Mouse (Mus musculus) liver, adult 2 months (tissue): ENCODE results near the gene Slc7a14. TPM values are rescaled to one million over a fixed set of nuclear protein-coding genes. Genes with fewer than 3 reads are reported as not detected.

Experiments
- DNase-seq: peaks from one replicate; pipeline ENCODE4 v3.0.0-alpha.2; 2011; ENCODE audit warnings: low read depth, low spot score; ENCODE audit errors: extremely low read depth
- H3K27ac ChIP-seq: fragments of 200-500 bp; replicated peaks from 2 replicates; pipeline ENCODE4 v1.5.1; 2012; ENCODE audit warnings: low read depth, mild to moderate bottlenecking, control low read depth, inconsistent platforms, low read length; ENCODE audit not compliant: insufficient read depth
- H3K27me3 ChIP-seq: fragments of 200-500 bp; 2 replicates; pipeline ENCODE4 v1.6.1; 2012; ENCODE audit warnings: mild to moderate bottlenecking, moderate library complexity, low read length, inconsistent platforms; ENCODE audit not compliant: control insufficient read depth, insufficient read depth
- H3K36me3 ChIP-seq: fragments of 200-500 bp; 2 replicates; pipeline ENCODE4 v1.6.1; 2012; ENCODE audit warnings: low read length, inconsistent platforms; ENCODE audit not compliant: control insufficient read depth, insufficient read depth
- H3K4me1 ChIP-seq: fragments of 200-500 bp; 2 replicates; pipeline ENCODE4 v1.6.1; 2011; ENCODE audit warnings: low read length; ENCODE audit not compliant: control insufficient read depth, insufficient read depth
- H3K4me3 ChIP-seq: fragments of 200-500 bp; 2 replicates; pipeline ENCODE4 v1.5.1; 2011; ENCODE audit warnings: low read depth, mild to moderate bottlenecking, control low read depth, low read length, moderate library complexity; ENCODE audit not compliant: insufficient read depth
- H3K79me2 ChIP-seq: fragments of 200-500 bp; 2 replicates; pipeline ENCODE4 v1.6.1; 2012; ENCODE audit warnings: inconsistent platforms, mild to moderate bottlenecking, low read length, moderate library complexity; ENCODE audit not compliant: control insufficient read depth, insufficient read depth
- H3K9ac ChIP-seq: fragments of 200-500 bp; 2 replicates; pipeline ENCODE4 v1.6.1; 2012; ENCODE audit warnings: low read depth, mild to moderate bottlenecking, control low read depth, inconsistent platforms, low read length
- CTCF ChIP-seq: fragments of 200-500 bp; IDR thresholded peaks from 2 replicates; pipeline ENCODE4 v1.5.1; 2011; ENCODE audit warnings: low read depth, low read length, control low read depth
- POLR2A ChIP-seq: fragments of 200-500 bp; IDR thresholded peaks from 2 replicates; pipeline ENCODE4 v1.6.1; 2011; ENCODE audit warnings: low read length, control low read depth; ENCODE audit not compliant: insufficient read depth; ENCODE audit errors: extremely low read depth
- WGBS: fragments of 180-500 bp; shearing (Covaris S2); methylation state at CpG from one replicate; pipeline ENCODE4 v1.1.7; 2018; 5-methylcytosine and 5-hydroxymethylcytosine counted together
- polyA plus RNA-seq: library from polyadenylated mRNA; depleted of rRNA; stranded (reverse); fragments of >200 nt; gene quantifications from 2 replicates; pipeline ENCODE4 v1.2.3, GENCODE M21; 2012
- total RNA-seq: library from RNA; depleted of rRNA; stranded (reverse); fragments of >200 nt; gene quantifications from 2 replicates; pipeline ENCODE4 v1.2.3, GENCODE M21; 2014

The Slc7a14 gene
- total and polyA plus RNA-seq, 2 experiments, result not detected

DNA sequence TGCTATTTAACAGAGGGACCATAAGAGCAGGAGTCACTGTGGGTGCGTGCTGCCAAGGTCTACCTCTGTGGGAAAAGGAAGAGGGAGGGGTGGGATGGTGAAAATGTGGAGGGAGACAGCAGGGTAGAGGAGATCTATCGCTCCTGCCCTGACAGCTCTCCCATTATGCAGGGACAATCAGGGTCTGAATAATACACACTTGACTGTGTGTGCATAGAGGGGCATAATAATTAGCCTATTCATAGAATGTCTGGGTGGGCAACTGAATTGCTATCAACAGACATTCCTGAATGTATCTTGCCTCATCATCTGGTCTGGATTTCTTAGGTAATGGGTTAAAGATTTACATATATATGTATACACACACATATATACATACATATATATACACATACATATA lies 81.7 kb downstream of the Slc7a14 start:
- Histone ChIP-seq H3K4me1 (no peaks in the 10 kb centered on the region), H3K79me2 (no peaks in the 10 kb centered on the region), H3K9ac (no peak overlapping the region), H3K27me3 (no peaks in the 10 kb centered on the region), H3K4me3 (no peak overlapping the region), H3K27ac (no peak overlapping the region), H3K36me3 (no peaks in the 10 kb centered on the region)
- no peak for TF ChIP-seq CTCF
- TF ChIP-seq POLR2A, result no peak
- 84% methylated on average over 2 of the region's 2 CpGs for WGBS
- DNase-seq, result no peak

DNA sequence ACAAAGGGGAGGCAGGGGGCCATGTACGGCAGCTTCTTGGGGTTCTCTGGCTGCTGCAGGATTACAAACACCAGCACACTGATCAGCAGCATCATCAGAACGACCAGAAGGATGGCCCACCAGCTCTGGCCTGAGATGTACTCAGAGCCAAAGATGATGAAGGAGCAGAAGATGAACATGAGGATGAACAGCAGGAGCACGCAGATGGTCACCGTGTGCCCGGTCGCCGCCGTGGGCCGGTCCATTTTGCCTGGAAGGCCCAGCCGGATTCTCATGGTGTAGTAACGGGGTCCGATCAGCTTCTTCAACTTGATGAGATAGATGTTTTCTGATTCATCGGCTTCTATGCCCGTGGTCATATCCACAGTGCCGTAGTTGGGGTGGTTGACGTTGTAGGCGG lies 86.6 kb downstream of the Slc7a14 start:
- H3K9ac ChIP-seq, result no peak overlapping the region
- H3K27me3 ChIP-seq, result no peaks in the 10 kb centered on the region
- no peaks in the 10 kb centered on the region for H3K79me2 ChIP-seq
- H3K27ac ChIP-seq, result no peak overlapping the region
- DNase-seq, result no peak
- WGBS, result 94% methylated on average over 17 of the region's 17 CpGs
- no peaks in the 10 kb centered on the region for H3K36me3 ChIP-seq
- no peaks in the 10 kb centered on the region for H3K4me1 ChIP-seq
- no peak overlapping the region for H3K4me3 ChIP-seq
- TF ChIP-seq POLR2A (no peak), CTCF (no peak)

DNA sequence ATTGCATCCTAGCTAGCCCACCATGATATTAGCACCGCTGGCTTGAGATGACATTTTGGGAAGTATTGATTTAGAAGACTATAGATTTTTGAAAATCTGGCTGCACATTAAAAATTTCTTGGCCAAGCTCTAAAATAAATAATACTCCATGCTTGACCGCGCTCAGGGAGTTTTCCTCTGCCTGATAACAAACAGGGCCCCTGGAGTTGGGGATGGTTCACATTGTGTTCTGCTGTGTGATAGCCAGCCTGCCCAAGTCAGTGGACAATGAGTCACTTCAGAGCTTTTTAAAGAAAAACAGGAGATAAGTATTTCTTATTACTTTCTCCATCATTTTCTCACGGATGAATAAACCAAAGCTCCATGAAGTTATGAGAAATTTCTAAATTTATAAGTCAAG lies 90.1 kb downstream of the Slc7a14 start:
- H3K27me3 ChIP-seq, result no peaks in the 10 kb centered on the region
- no peaks in the 10 kb centered on the region for H3K36me3 ChIP-seq
- no peak for DNase-seq
- TF ChIP-seq CTCF (no peak), POLR2A (no peak)
- WGBS, result 85% methylated on average over 4 of the region's 4 CpGs
- no peak overlapping the region for H3K4me3 ChIP-seq
- no peaks in the 10 kb centered on the region for H3K4me1 ChIP-seq
- H3K9ac ChIP-seq, result no peak overlapping the region
- H3K27ac ChIP-seq, result no peak overlapping the region
- no peaks in the 10 kb centered on the region for H3K79me2 ChIP-seq

DNA sequence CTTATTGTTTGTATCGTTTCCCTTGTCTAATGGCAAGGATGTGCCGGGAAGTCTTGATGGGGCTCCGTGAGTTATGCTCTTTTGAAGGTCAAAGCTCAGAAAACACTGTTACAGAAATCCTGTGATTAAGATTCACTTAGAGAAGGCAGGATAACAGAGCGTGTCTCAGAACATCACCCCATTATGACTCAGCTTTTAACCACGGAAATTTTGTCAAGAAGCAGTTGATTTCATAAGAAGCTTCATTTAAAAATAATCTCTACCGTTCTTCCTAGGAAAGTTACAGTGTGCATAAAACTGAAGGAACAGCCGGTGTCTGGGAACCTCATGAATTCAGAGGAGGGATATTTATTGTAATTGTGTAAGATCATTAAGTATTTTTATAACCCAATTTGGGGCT lies 90.7 kb downstream of the Slc7a14 start:
- Histone ChIP-seq H3K4me1 (no peaks in the 10 kb centered on the region), H3K79me2 (no peaks in the 10 kb centered on the region), H3K27me3 (no peaks in the 10 kb centered on the region), H3K9ac (no peak overlapping the region), H3K36me3 (no peaks in the 10 kb centered on the region), H3K4me3 (no peak overlapping the region), H3K27ac (no peak overlapping the region)
- TF ChIP-seq POLR2A (no peak), CTCF (no peak)
- 72% methylated on average over 7 of the region's 7 CpGs for WGBS
- DNase-seq, result no peak

DNA sequence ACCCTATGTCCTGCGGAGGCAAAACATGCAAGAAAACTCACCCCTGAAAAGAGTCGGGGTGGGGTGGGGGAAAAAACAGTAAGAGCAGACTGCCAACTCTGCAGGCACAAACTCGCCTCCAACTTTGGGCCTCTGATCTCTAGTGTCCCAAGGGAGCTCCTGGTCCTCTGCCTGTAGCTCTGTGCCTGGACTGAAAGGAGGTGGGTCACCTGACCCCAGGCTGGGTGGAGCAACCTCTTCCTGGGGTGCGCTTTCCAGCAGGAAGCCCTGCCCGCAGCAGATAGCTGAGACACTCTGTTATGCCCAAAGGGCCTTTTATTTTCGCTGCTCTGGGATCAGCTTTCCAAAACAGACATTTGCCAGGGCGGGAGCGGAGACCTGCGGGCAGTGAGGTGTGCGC lies 92.7 kb downstream of the Slc7a14 start:
- Histone ChIP-seq H3K4me3 (no peak overlapping the region), H3K27me3 (no peaks in the 10 kb centered on the region), H3K9ac (no peak overlapping the region), H3K36me3 (no peaks in the 10 kb centered on the region), H3K27ac (no peak overlapping the region), H3K4me1 (no peaks in the 10 kb centered on the region), H3K79me2 (no peaks in the 10 kb centered on the region)
- 80% methylated on average over 10 of the region's 10 CpGs for WGBS
- DNase-seq, result no peak
- no peak for TF ChIP-seq POLR2A
- no peak for TF ChIP-seq CTCF

DNA sequence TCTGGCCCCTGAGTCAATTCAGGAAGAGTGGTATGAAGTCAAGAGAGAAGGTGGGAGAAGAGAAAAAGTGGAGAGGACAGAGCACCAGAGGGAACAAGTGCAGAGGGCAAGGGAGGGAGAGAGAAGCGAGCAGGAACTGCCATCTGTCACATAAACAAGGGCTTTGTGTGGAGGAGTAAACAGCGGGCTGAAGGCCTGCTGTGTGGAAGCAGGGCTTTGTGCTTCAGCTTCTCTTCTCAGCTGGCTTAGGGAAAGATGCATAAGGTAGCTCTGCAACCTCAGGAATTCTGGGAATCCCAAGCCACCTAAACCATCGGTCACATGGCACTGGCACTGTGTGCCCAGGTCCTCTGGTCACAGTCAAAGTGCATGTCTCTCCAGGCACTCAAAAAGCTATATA lies 96.4 kb downstream of the Slc7a14 start:
- 43% methylated on average over 3 of the region's 3 CpGs for WGBS
- no peak for DNase-seq
- H3K9ac ChIP-seq, result no peak overlapping the region
- no peak for TF ChIP-seq CTCF
- no peak for TF ChIP-seq POLR2A
- H3K4me1 ChIP-seq, result no peaks in the 10 kb centered on the region
- H3K27ac ChIP-seq, result no peak overlapping the region
- no peaks in the 10 kb centered on the region for H3K79me2 ChIP-seq
- H3K4me3 ChIP-seq, result no peak overlapping the region
- no peaks in the 10 kb centered on the region for H3K27me3 ChIP-seq
- H3K36me3 ChIP-seq, result no peaks in the 10 kb centered on the region
